Mouse (Mus musculus): ENCODE results near the gene Sh3rf1.

Sh3rf1 gene

GRCm38 (mm10) chr8:61355503-61355902, 131.8 kb downstream of the Sh3rf1 start:
- DNase-seq (ENCODE audit: inconsistent age in 2 of 2, low spot score in 1 of 2): no peak

- DNase-seq (ENCODE audit: inconsistent age in 2 of 2, low spot score in 1 of 2): no peak
Measured at GRCm38 (mm10) chr8:61359004-61359403, 135.3 kb downstream of the Sh3rf1 start.

GRCm38 (mm10) chr8:61359851-61360272, 136.2 kb downstream of the Sh3rf1 start:
- peak in 1 of 2 experiments; percentile 81 for DNase-seq (ENCODE audit: inconsistent age in 2 of 2, low spot score in 1 of 2)

- DNase-seq (ENCODE audit: inconsistent age in 2 of 2, low spot score in 1 of 2): no peak
Measured at GRCm38 (mm10) chr8:61360362-61360761, 136.7 kb downstream of the Sh3rf1 start.

GRCm38 (mm10) chr8:61361476-61361875, 137.8 kb downstream of the Sh3rf1 start:
- DNase-seq (ENCODE audit: inconsistent age in 2 of 2, low spot score in 1 of 2): no peak

GRCm38 (mm10) chr8:61362301-61362913, 138.7 kb downstream of the Sh3rf1 start:
- DNase-seq (ENCODE audit: inconsistent age in 2 of 2, low spot score in 1 of 2): no peak

- no peak for DNase-seq (ENCODE audit: inconsistent age in 2 of 2, low spot score in 1 of 2)
Measured at GRCm38 (mm10) chr8:61373303-61373702, 149.6 kb downstream of the Sh3rf1 start.

GRCm38 (mm10) chr8:61374059-61374755, 150.5 kb downstream of the Sh3rf1 start:
- DNase-seq (ENCODE audit: inconsistent age in 2 of 2, low spot score in 1 of 2): no peak

GRCm38 (mm10) chr8:61375205-61375604, 151.5 kb downstream of the Sh3rf1 start:
- no peak for DNase-seq (ENCODE audit: inconsistent age in 2 of 2, low spot score in 1 of 2)

- DNase-seq (ENCODE audit: inconsistent age in 2 of 2, low spot score in 1 of 2): no peak
Measured at GRCm38 (mm10) chr8:61378847-61379698, 155.4 kb downstream of the Sh3rf1 start.

GRCm38 (mm10) chr8:61384536-61384935, 160.9 kb downstream of the Sh3rf1 start:
- no peak for DNase-seq (ENCODE audit: inconsistent age in 2 of 2, low spot score in 1 of 2)

- DNase-seq (ENCODE audit: inconsistent age in 2 of 2, low spot score in 1 of 2): no peak
Measured at GRCm38 (mm10) chr8:61385502-61386191, 162.0 kb downstream of the Sh3rf1 start.

GRCm38 (mm10) chr8:61386645-61387044, 163.0 kb downstream of the Sh3rf1 start:
- DNase-seq (ENCODE audit: inconsistent age in 2 of 2, low spot score in 1 of 2): no peak

- DNase-seq (ENCODE audit: inconsistent age in 2 of 2, low spot score in 1 of 2): no peak
Measured at GRCm38 (mm10) chr8:61387501-61387963, 163.9 kb downstream of the Sh3rf1 start.

- DNase-seq (ENCODE audit: inconsistent age in 2 of 2, low spot score in 1 of 2): no peak
Measured at GRCm38 (mm10) chr8:61388341-61388740, 164.7 kb downstream of the Sh3rf1 start.

GRCm38 (mm10) chr8:61390307-61391057, 166.8 kb downstream of the Sh3rf1 start:
- DNase-seq (ENCODE audit: inconsistent age in 2 of 2, low spot score in 1 of 2): no peak

GRCm38 (mm10) chr8:61391058-61391434, 167.4 kb downstream of the Sh3rf1 start:
- DNase-seq (ENCODE audit: inconsistent age in 2 of 2, low spot score in 1 of 2): peak; percentile 51 to 63

GRCm38 (mm10) chr8:61397139-61397538, 173.5 kb downstream of the Sh3rf1 start:
- DNase-seq (ENCODE audit: inconsistent age in 2 of 2, low spot score in 1 of 2): peak; percentile 36 to 56

- DNase-seq (ENCODE audit: inconsistent age in 2 of 2, low spot score in 1 of 2): peak; percentile 63 to 69
Measured at GRCm38 (mm10) chr8:61397755-61398154, 174.1 kb downstream of the Sh3rf1 start.

- DNase-seq (ENCODE audit: inconsistent age in 2 of 2, low spot score in 1 of 2): no peak
Measured at GRCm38 (mm10) chr8:61402861-61403260, 179.2 kb downstream of the Sh3rf1 start.

Measured in adrenal gland, adult (tissue).